Mouse (Mus musculus): ENCODE data around the gene Det1.

The Det1 gene

DNA sequence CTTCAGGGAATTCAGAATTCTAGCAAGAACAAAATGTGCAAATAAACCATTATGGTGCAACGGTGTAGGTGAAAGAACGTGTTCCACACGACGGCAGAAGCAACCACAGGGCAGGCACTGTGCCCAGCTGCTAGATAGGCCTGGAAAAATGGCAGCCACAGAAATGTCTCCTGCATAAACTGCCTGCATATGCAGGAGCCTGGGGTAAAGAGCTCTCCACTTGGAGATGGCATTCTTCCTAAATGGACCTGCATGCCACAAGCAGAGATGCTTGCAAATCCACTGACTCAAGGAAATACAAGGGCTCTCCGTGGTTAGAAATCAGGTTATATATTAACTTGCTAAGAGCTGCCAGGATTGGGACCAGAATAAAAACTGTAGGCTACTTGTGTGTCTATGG, 68.3 kb downstream of the Det1 start:
- no peak for DNase-seq

All from cerebellum, postnatal 36 days (tissue).